ENCODE assay signal across 20 mouse cellular contexts in genomic region chr5:35882391-35882790, GRCm38 (mm10). TPM values are rescaled to one million over a fixed set of nuclear protein-coding genes. Genes with fewer than 3 reads are reported as not detected.
A peak's percentile ranks its signal among the peaks of the same experiment; 100 is the strongest.
DNase-seq lines count a peak whose midpoint lies in the region; ATAC-seq and TF ChIP-seq lines count a peak whose summit lies in the region.
"Had no signal": no experiment of that assay in that cellular context is flagged by ENCODE, and none has a peak within 500 bp of the region (broad histone marks: within the 10 kb centered on the region; RNA-seq: fewer than 3 reads in every experiment).

No protein-coding gene starts in this region.

- DNase-seq in hindbrain, postnatal 0 days (ENCODE audit: low spot score) = no peak
- peak; percentile 59 for DNase-seq in 3T3-L1 (ENCODE audit: low read depth, low spot score)
- peak; percentile 51 for DNase-seq in NIH3T3 (ENCODE audit: low read depth)
- peak; percentile 31 for DNase-seq in kidney, postnatal 0 days (ENCODE audit: low spot score)
- DNase-seq in cerebellum, adult 9-10 months = no peak
- DNase-seq in ovary, postnatal 10 days (ENCODE audit: low spot score) = no peak
- no peak for DNase-seq in stomach, postnatal 0 days (ENCODE audit: low spot score)
- DNase-seq: cerebellum, postnatal 10 days; gastrocnemius, postnatal 36 days; liver, embryonic 13.5 days; thymus, postnatal 36 days had no signal

- ATAC-seq in hindbrain, postnatal 0 days = 0 out of 2 replicates have a peak, but pooled peaks have one; percentile 22
- ATAC-seq in hindbrain, embryonic 12.5 days (ENCODE audit: low FRiP score) = no peak
- ATAC-seq in kidney, postnatal 0 days (replicated peaks; ENCODE audit: low FRiP score, low read depth) = peak; percentile 58
- ATAC-seq in stomach, postnatal 0 days (ENCODE audit: low FRiP score, low TSS enrichment) = no peak
- ATAC-seq: activated CD4-positive, CD25-positive, alpha-beta regulatory T cell, adult 4 months; forebrain, embryonic 14.5 days; inflammation-experienced regulatory T-cells, adult 6 months had no signal

- no peak for TF ChIP-seq CTCF in hindbrain, postnatal 0 days (IDR thresholded peaks at IDR 0.05; ENCODE audit: low read depth)
- TF ChIP-seq CTCF in kidney, postnatal 0 days (IDR thresholded peaks at IDR 0.05; ENCODE audit: low read depth) = no peak
- no peak for TF ChIP-seq CTCF in stomach, postnatal 0 days (IDR thresholded peaks at IDR 0.05; ENCODE audit: low read depth)

- H3K4me3 ChIP-seq in hindbrain, postnatal 0 days (ENCODE audit: low read length) = no peak overlapping the region
- H3K4me3 ChIP-seq in hindbrain, embryonic 12.5 days = no peak overlapping the region
- H3K4me3 ChIP-seq in kidney, postnatal 0 days (replicated peaks; ENCODE audit: low read depth, low read length) = no peak overlapping the region
- H3K4me3 ChIP-seq in stomach, postnatal 0 days (ENCODE audit: low read depth, low read length) = no peak overlapping the region
- H3K4me3 ChIP-seq: embryonic facial prominence, embryonic 13.5 days; heart, embryonic 15.5 days; left cerebral cortex, adult 2 months; limb, embryonic 10.5 days; liver, embryonic 13.5 days had no signal

- H3K27ac ChIP-seq in hindbrain, postnatal 0 days = no peak overlapping the region
- H3K27ac ChIP-seq in hindbrain, embryonic 12.5 days = no peak overlapping the region
- no peak overlapping the region for H3K27ac ChIP-seq in kidney, postnatal 0 days
- no peak overlapping the region for H3K27ac ChIP-seq in stomach, postnatal 0 days (replicated peaks)
- H3K27ac ChIP-seq: embryonic facial prominence, embryonic 13.5 days; heart, embryonic 15.5 days; left cerebral cortex, adult 2 months; limb, embryonic 10.5 days; liver, embryonic 13.5 days had no signal

- H3K4me1 ChIP-seq in hindbrain, postnatal 0 days (ENCODE audit: insufficient read depth, low read length) = peaks cover 12% of the 10 kb centered on the region; the same call in 1 of the 2 replicates
- H3K4me1 ChIP-seq in hindbrain, embryonic 12.5 days = peaks cover 5% of the 10 kb centered on the region; the same call in 1 of the 2 replicates
- no peaks in the 10 kb centered on the region for H3K4me1 ChIP-seq in kidney, postnatal 0 days (replicated peaks; ENCODE audit: insufficient read depth, low read length)
- H3K4me1 ChIP-seq in stomach, postnatal 0 days (replicated peaks; ENCODE audit: control insufficient read depth, insufficient read depth) = no peaks in the 10 kb centered on the region
- H3K4me1 ChIP-seq: limb, embryonic 10.5 days; liver, embryonic 13.5 days had no signal

- 43% methylated on average over 9 of the region's 9 CpGs for WGBS in hindbrain, postnatal 0 days
- 48% methylated on average over 9 of the region's 9 CpGs for WGBS in hindbrain, embryonic 12.5 days
- WGBS in kidney, postnatal 0 days = 34% methylated on average over 9 of the region's 9 CpGs
- WGBS in stomach, postnatal 0 days = 42% methylated on average over 9 of the region's 9 CpGs

- no peaks in the 10 kb centered on the region for H3K36me3 ChIP-seq in hindbrain, postnatal 0 days (ENCODE audit: insufficient read depth, low read length)
- no peaks in the 10 kb centered on the region for H3K36me3 ChIP-seq in hindbrain, embryonic 12.5 days
- H3K36me3 ChIP-seq in kidney, postnatal 0 days (ENCODE audit: insufficient read depth, low read length) = no peaks in the 10 kb centered on the region
- H3K36me3 ChIP-seq in stomach, postnatal 0 days (ENCODE audit: control insufficient read depth, insufficient read depth, low read length) = no peaks in the 10 kb centered on the region
- H3K36me3 ChIP-seq: embryonic facial prominence, embryonic 13.5 days; heart, embryonic 15.5 days; limb, embryonic 10.5 days; liver, embryonic 13.5 days had no signal

- H3K9me3 ChIP-seq in hindbrain, postnatal 0 days (ENCODE audit: low read length) = no peaks in the 10 kb centered on the region
- no peaks in the 10 kb centered on the region for H3K9me3 ChIP-seq in hindbrain, embryonic 12.5 days (replicated peaks)
- no peaks in the 10 kb centered on the region for H3K9me3 ChIP-seq in kidney, postnatal 0 days (replicated peaks; ENCODE audit: low read length)
- H3K9me3 ChIP-seq in stomach, postnatal 0 days (ENCODE audit: control insufficient read depth, low read length) = no peaks in the 10 kb centered on the region
- H3K9me3 ChIP-seq: embryonic facial prominence, embryonic 13.5 days; heart, embryonic 15.5 days; limb, embryonic 10.5 days; liver, embryonic 13.5 days had no signal

- no peaks in the 10 kb centered on the region for H3K27me3 ChIP-seq in hindbrain, postnatal 0 days (ENCODE audit: insufficient read depth, low read length)
- H3K27me3 ChIP-seq in hindbrain, embryonic 12.5 days = no peaks in the 10 kb centered on the region
- no peaks in the 10 kb centered on the region for H3K27me3 ChIP-seq in kidney, postnatal 0 days (ENCODE audit: insufficient read depth, low read length)
- no peaks in the 10 kb centered on the region for H3K27me3 ChIP-seq in stomach, postnatal 0 days (ENCODE audit: control insufficient read depth, insufficient read depth, low read length)
- H3K27me3 ChIP-seq: embryonic facial prominence, embryonic 13.5 days; heart, embryonic 15.5 days; liver, embryonic 13.5 days had no signal

- H3K4me2 ChIP-seq in hindbrain, postnatal 0 days (ENCODE audit: low read depth, low read length) = no peak overlapping the region
- no peak overlapping the region for H3K4me2 ChIP-seq in hindbrain, embryonic 12.5 days (replicated peaks)
- H3K4me2 ChIP-seq in kidney, postnatal 0 days (ENCODE audit: low read length) = no peak overlapping the region
- no peak overlapping the region for H3K4me2 ChIP-seq in stomach, postnatal 0 days (replicated peaks; ENCODE audit: low read depth)
- H3K4me2 ChIP-seq: embryonic facial prominence, embryonic 13.5 days; heart, embryonic 15.5 days; liver, embryonic 13.5 days; midbrain, embryonic 11.5 days had no signal

- TF ChIP-seq EP300 in stomach, postnatal 0 days (optimal IDR thresholded peaks at IDR 0.05) = no peak

- 0 out of 2 replicates have a peak overlapping the region, but pooled peaks have one; percentile 13 for H3K9ac ChIP-seq in hindbrain, postnatal 0 days (replicated peaks; ENCODE audit: low read length)
- H3K9ac ChIP-seq in hindbrain, embryonic 12.5 days = no peak overlapping the region
- no peak overlapping the region for H3K9ac ChIP-seq in kidney, postnatal 0 days (ENCODE audit: low read depth, low read length)
- H3K9ac ChIP-seq in stomach, postnatal 0 days (ENCODE audit: low read length) = no peak overlapping the region
- H3K9ac ChIP-seq: embryonic facial prominence, embryonic 13.5 days; heart, embryonic 15.5 days; liver, embryonic 13.5 days had no signal

RNA-seq across cellular contexts. Expression of gene Afap1, which starts 10.7 kb away (rescaled TPM):
- 59.7 and 89.4 TPM in 2 replicates for total RNA-seq in hindbrain, postnatal 0 days (2014; rRNA removed)
- 38.2 and 43.6 TPM in 2 replicates for polyA plus RNA-seq in hindbrain, postnatal 0 days (2015; fragmentation: Nextera tagmentation; extraction: Ambion mirVana)
- polyA plus RNA-seq in hindbrain, embryonic 12.5 days (2016; fragmentation: Nextera tagmentation; extraction: Ambion mirVana) = 80.4 and 98.4 TPM in 2 replicates
- polyA plus RNA-seq in kidney, postnatal 0 days (2015; fragmentation: Nextera tagmentation; extraction: Ambion mirVana) = 19.1 and 19.7 TPM in 2 replicates
- 9.3 and 9.4 TPM in 2 replicates for polyA plus RNA-seq in stomach, postnatal 0 days (2015; fragmentation: Nextera tagmentation; extraction: Ambion mirVana)

Comparison
In these comparisons a context has a peak if more than half of its experiments do, and no peak if none do; other contexts are left out.
1. ATAC-seq: peak in hindbrain, postnatal 0 days (single experiment) and kidney, postnatal 0 days (single experiment); none in hindbrain, embryonic 12.5 days (single experiment) and stomach, postnatal 0 days (single experiment).
2. DNase-seq: peak in 3T3-L1 (single experiment), NIH3T3 (single experiment) and kidney, postnatal 0 days (single experiment); none in hindbrain, postnatal 0 days (single experiment), cerebellum, adult 9-10 months (single experiment), ovary, postnatal 10 days (single experiment) and stomach, postnatal 0 days (single experiment).